Mouse (Mus musculus): Measurements from ENCODE around the gene Crybb2. TPM values are rescaled to one million over a fixed set of nuclear protein-coding genes. Genes with fewer than 3 reads are reported as not detected.

The Crybb2 gene
- total RNA-seq, 1 experiment from 2014 or later: not detected

DNA sequence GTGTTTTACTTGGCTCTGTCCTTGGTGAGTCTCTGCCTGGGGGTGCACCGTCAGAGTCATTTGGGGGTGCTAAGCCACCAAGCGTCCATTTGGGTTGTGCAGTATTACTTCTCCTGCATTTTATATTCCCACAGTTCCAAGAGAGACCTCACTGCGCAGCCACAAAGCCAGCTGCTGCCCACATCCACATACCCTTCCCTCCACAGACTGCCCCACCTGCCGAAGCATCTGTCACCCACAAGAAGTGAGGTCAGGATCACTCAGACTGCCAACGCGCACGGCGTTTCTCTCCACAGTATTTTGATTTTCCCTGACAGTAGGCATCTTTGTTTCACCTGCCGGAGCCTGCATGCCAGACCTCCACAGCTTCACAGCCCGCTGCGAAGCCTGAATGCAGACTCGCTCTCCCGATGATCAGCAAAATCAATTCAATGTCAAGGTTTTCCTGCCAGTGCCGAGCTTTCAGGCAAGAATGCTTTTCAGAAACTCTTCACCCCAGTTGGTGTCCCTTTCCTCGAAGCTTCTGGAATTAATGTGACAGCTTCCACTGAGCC lies 38.6 kb downstream of the Crybb2 start:
- no peak for DNase-seq

- DNase-seq: no peak
Measured at GRCm38 (mm10) chr5:113030082-113030481, 39.8 kb downstream of the Crybb2 start.

GRCm38 (mm10) chr5:113026706-113027105 lies 43.2 kb downstream of the Crybb2 start:
- no peak for DNase-seq

DNA sequence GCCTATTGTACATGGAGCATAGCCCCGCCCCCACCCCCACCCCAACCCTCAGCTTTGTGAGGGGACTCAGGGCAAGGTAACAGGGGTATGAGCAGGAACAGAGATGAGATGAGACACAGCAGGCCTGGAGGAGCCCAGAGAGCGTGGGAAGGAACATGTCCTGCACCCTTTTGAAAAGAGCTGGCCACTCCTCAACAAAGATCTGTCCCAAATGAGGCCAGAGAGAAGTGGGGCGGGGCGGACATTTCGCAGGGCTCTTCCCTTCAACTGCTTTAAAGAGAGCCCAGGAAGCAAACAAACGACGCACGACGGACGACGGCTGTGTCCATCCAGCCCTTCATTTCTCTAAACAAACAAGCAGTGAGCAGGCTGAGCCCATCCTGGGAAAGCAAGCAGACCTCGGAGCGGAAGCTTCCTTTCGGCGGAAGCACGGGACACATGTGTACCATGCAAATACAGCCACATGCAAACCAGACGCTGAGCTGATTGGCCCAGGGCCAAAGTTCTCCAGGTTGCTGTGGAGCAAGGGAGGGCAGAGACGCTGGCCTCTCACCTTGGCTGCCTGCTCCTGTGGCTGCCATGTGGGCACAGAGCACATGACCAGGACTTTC lies 45.7 kb downstream of the Crybb2 start:
- DNase-seq: peak; percentile 40

DNA sequence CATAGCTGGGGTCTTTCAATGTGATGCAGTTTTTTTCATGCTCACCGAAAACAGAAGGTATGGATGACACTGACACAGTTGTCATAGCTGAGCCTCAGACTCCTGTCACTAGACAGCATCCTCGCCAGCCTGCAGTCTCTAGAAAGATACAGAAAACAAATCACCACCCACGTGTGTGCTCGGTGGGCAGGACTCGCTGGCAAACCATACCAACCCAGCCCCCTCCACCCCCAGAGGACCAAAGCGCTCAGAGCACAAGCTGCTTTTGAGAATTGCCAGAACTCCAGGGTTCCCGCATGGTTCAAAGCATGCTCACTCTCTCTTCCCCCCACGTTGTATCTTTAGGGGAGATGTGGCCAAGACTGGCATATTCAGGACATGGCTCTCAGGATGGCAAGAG lies 51.7 kb downstream of the Crybb2 start:
- no peak for DNase-seq

GRCm38 (mm10) chr5:113017004-113017403 lies 52.9 kb downstream of the Crybb2 start:
- DNase-seq: no peak

DNA sequence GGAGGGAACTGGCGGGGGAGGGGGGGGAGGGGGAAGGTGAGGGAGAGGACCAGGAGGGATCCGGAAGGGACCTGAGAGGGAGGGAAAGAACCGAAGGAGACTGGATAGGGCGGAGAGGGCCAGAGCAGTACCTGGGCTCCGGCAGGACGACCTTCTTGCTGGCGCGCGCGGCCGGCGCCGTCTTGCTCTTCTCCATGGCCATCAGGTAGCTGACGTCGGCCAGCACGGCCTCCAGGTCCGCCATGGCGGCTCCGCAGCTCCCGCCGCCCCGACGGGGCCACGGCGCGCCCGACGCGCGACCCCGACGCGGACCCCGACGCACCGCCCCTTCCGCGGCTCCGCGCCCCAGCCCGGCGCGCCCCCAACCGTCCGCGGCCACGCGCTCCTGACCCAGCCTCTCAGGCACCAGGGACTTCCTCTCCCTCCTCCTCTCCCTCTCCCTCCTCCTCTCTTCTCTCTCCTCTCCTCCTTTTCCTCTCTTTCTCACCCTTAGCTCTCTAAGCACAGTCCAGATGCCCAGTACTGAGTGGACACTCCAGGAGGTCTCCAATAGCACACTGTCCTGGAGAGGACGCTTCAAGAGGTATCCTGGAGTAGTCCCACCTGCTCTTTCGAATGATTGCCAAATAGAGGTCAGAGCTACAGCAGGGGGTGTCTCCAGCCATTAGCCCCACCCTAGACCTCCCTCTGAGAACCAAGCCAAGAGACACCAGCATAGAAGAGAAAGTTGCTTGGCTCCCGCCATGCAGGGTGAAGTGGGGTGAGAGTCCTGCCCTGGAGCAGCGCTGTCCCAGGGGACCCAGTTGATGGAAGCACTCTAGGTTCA lies 54.5 kb downstream of the Crybb2 start, which contains the start of gene Grk3:
Grk3 (minus strand) TSS at position 556 of the 826 bp plus-strand sequence.
- peak; percentile 49 for DNase-seq

DNA sequence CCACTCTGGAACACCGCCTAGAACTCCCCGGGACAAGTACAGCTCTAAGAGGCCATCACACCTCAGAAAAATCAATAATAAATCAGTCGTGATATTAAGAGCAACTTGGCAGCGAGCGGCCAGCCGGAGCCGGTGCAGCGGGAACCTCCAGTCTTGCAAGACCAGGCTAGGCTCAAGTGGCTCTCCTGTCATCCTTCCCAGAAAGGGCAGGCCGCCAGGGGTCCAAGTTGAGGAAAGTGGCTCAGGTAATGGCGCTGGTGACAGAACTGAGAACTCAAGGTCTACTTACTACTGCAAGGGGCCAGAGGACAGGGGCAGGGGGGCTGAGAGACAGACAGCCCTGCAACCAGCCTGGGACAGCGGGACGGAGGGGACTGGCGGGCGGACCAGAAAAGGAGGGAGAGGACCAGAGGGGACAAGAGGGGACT lies 55.1 kb downstream of the Crybb2 start:
- DNase-seq: peak; percentile 32

GRCm38 (mm10) chr5:113014111-113014807 lies 55.7 kb downstream of the Crybb2 start:
- no peak for DNase-seq

- no peak for DNase-seq
Measured at GRCm38 (mm10) chr5:113011926-113012325, 58.0 kb downstream of the Crybb2 start.

GRCm38 (mm10) chr5:113009183-113009820 lies 60.6 kb downstream of the Crybb2 start:
- no peak for DNase-seq

DNA sequence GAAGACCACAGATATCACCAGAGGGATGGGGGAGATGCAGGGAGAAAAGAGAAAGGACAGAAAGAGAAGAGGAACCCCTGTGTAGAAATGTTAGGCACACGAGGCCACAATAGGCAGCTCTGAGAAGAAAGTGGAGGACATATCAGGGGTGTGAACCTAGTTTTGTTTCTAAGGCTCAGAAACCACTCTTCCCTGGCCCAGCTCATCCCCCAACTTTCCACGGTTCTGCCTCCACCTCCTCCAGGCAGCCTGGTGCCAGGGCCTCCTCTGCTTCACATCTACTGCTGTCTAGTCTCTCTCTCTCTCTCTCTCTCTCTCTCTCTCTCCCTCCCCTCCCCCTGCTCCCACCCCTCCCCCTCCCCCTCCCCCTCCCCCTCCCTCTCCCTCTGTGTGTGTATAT lies 61.4 kb downstream of the Crybb2 start:
- DNase-seq: no peak

Other genes with a start within 250 kb of the Crybb2 start
- 0.18 TPM in 1 of 2 replicates, not detected in the other for gene Myo18b, start 173.8 kb downstream of the Crybb2 start, total RNA-seq (2021)
- 18.1 and 19.8 TPM in 2 replicates for gene Grk3, start 54.3 kb downstream of the Crybb2 start, total RNA-seq (2021)
- gene Crybb3, start 11.5 kb upstream of the Crybb2 start, total RNA-seq (2021): 0.70 TPM in 1 of 2 replicates, not detected in the other
- 12.6 and 17.8 TPM in 2 replicates for gene 2900026A02Rik, start 151.1 kb upstream of the Crybb2 start, total RNA-seq (2021)
- not detected in 2 replicates for gene Tmem211, start 156.8 kb upstream of the Crybb2 start, total RNA-seq (2021)
- gene Sgsm1, start 240.7 kb upstream of the Crybb2 start, total RNA-seq (2021): 7.8 and 14.5 TPM in 2 replicates

Data from adrenal gland, postnatal 25 days (tissue).